Mouse (Mus musculus) neural tube, embryonic 15.5 days (tissue): ENCODE data around the gene Gad2. TPM values are rescaled to one million over a fixed set of nuclear protein-coding genes. Genes with fewer than 3 reads are reported as not detected.
"Not testable (repeated sequence)": the region's sequence is repeated elsewhere in the genome, so short reads cannot be mapped to it uniquely, and the experiment has no call there.

Experiments
- ATAC-seq: fragments of 200-750 bp; cut with Nextera tagmentation; 2 replicates; pipeline ENCODE4 v1.8.0; 2017; ENCODE audit warnings: mild to moderate bottlenecking, moderate TSS enrichment, moderate library complexity; ENCODE audit not compliant: low FRiP score
- H3K27ac ChIP-seq: fragments of 300-500 bp; sonication (generic); replicated peaks from 2 replicates; pipeline ENCODE4 v1.5.1; 2015; ENCODE audit warnings: mild to moderate bottlenecking, inconsistent platforms
- H3K27me3 ChIP-seq: fragments of 300-500 bp; sonication (generic); replicated peaks from 2 replicates; pipeline ENCODE4 v1.6.1; 2015; ENCODE audit warnings: inconsistent platforms
- H3K36me3 ChIP-seq: fragments of 300-500 bp; sonication (generic); 2 replicates; pipeline ENCODE4 v1.6.1; 2015; ENCODE audit warnings: inconsistent platforms
- H3K4me1 ChIP-seq: fragments of 300-500 bp; sonication (generic); 2 replicates; pipeline ENCODE4 v1.6.1; 2015; ENCODE audit warnings: inconsistent platforms
- H3K4me2 ChIP-seq: fragments of 300-500 bp; sonication (generic); 2 replicates; pipeline ENCODE4 v1.6.1; 2015; ENCODE audit warnings: inconsistent platforms, mild to moderate bottlenecking, moderate library complexity
- H3K4me3 ChIP-seq: fragments of 300-500 bp; sonication (generic); replicated peaks from 2 replicates; pipeline ENCODE4 v1.5.1; 2015; ENCODE audit warnings: mild to moderate bottlenecking, inconsistent platforms
- H3K9ac ChIP-seq: fragments of 300-500 bp; sonication (generic); replicated peaks from 2 replicates; pipeline ENCODE4 v1.6.1; 2015; ENCODE audit warnings: mild to moderate bottlenecking, inconsistent platforms
- H3K9me3 ChIP-seq: fragments of 300-500 bp; sonication (generic); replicated peaks from 2 replicates; pipeline ENCODE4 v1.6.1; 2016; ENCODE audit warnings: inconsistent platforms
- WGBS: fragments of 180-500 bp; shearing (Covaris S2); methylation state at CpG from one replicate; pipeline ENCODE4 v1.1.7; 2015; ENCODE audit warnings: mixed read lengths; 5-methylcytosine and 5-hydroxymethylcytosine counted together
- polyA plus RNA-seq: library from polyadenylated mRNA; unstranded; fragments of >200 nt; fragmentation: Nextera tagmentation; extraction: Ambion mirVana; gene quantifications from 2 replicates; pipeline ENCODE4 v1.2.1, GENCODE M21; 2015

Gene Gad2
- 28.2 and 35.7 TPM in 2 replicates for polyA plus RNA-seq

DNA sequence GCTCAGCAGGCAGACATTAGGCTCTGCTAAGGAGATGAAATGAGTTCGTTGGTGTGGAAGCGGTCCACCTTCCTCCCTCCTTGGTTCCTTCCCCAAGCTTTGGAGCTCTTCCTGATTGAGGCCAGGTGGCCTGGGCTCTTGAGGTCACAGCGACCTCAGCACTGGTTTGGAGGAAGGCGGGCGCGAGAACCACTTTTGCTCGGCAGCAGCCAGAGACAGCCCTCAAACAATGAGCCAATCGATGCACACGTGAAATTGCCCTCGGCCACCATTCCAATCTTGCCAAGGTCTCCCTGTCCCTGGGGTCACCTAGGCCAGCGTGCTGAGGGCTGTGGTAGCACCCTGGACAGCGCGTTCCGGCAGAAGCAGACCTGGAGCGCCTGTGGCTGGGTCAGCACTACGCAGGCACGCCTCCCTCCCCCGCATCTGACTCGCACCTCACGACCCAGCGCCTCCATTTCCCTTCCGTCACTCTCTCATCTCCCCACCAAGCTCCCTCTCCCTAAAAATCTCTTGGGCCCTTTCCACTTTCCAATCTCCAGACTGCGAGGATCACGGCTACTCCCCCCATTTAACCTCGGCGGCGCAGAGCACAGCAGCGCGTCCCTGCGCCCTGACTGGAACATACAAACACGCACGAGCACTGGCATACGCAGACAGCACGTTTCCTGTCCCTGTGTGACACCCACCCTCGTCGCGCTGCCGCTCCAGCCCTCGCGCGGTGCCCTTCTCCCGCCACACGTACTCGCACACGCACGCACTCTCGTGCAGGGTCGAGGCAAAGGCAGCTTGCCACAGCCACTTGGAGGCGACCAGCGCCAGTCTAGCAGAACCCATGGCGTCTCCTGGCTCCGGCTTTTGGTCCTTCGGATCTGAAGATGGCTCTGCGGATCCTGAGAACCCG, at the start of gene Gad2:
Gene Gad2 (plus strand): TSS at position 378 of the 904 bp plus-strand sequence.
- Histone ChIP-seq H3K9me3 (no peaks in the 10 kb centered on the region), H3K4me3 (peak within 1 kb of the TSS; percentile 52), H3K4me1 (peaks cover 42% of the 10 kb centered on the region), H3K9ac (peak within 1 kb of the TSS; percentile 56), H3K27ac (peak within 1 kb of the TSS; percentile 93), H3K4me2 (peak within 1 kb of the TSS; percentile 79), H3K36me3 (no peaks in the 10 kb centered on the region), H3K27me3 (peaks cover 51% of the 10 kb centered on the region)
- under 1% methylated on average over 55 of the region's 55 CpGs for WGBS
- peak; percentile 78 for ATAC-seq

DNA sequence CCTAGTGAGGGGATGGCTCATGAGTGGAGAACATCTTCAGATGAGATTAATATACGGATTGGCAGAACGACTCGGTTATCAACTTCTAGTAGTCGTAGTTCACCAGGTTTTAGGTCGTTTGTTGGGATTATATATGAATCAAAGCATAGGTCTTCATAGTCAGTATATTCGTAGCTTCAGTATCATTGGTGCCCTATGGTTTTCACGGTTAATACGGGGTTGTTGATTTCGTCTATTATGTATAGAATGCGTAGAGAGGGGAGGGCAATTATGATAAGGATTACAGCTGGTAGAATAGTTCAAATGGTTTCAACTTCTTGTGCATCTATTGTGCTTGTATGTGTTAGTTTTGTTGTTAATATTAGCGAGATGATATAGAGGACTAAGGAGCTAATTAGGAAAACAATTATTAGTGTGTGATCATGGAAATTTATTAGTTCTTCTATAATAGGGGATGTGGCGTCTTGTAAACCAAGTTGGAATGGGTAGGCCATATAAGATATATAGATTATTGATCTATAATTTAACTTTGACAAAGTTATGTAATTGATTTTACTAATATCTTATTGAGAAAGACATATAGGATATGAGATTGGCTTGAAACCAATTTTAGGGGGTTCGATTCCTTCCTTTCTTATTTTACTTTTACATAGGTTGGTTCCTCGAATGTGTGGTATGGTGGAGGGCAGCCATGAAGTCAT, 34.4 kb upstream of the Gad2 start:
- H3K9me3 ChIP-seq, H3K27me3 ChIP-seq, H3K4me2 ChIP-seq, H3K9ac ChIP-seq, H3K36me3 ChIP-seq, H3K4me1 ChIP-seq, H3K27ac ChIP-seq, H3K4me3 ChIP-seq: not testable (repeated sequence)
- 90% methylated on average over 14 of the region's 14 CpGs for WGBS
- ATAC-seq, result peak; percentile 85

DNA sequence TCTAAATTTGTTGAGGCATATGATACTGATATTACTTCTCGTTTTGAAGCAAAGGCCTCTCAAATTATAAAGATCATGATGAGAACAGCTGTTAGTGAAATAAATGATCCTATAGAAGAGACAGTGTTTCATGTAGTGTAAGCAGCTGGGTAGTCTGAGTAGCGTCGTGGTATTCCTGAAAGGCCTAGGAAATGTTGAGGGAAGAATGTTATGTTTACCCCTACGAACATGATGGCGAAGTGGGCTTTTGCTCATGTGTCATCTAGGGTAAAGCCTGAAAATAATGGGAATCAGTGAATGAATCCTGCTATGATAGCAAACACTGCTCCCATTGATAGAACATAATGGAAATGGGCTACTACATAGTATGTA, 33.8 kb upstream of the Gad2 start:
- peak; percentile 54 for ATAC-seq
- H3K36me3 ChIP-seq, H3K9ac ChIP-seq, H3K4me3 ChIP-seq, H3K27ac ChIP-seq, H3K9me3 ChIP-seq, H3K4me1 ChIP-seq, H3K27me3 ChIP-seq, H3K4me2 ChIP-seq: not testable (repeated sequence)
- 91% methylated on average over 5 of the region's 5 CpGs for WGBS

DNA sequence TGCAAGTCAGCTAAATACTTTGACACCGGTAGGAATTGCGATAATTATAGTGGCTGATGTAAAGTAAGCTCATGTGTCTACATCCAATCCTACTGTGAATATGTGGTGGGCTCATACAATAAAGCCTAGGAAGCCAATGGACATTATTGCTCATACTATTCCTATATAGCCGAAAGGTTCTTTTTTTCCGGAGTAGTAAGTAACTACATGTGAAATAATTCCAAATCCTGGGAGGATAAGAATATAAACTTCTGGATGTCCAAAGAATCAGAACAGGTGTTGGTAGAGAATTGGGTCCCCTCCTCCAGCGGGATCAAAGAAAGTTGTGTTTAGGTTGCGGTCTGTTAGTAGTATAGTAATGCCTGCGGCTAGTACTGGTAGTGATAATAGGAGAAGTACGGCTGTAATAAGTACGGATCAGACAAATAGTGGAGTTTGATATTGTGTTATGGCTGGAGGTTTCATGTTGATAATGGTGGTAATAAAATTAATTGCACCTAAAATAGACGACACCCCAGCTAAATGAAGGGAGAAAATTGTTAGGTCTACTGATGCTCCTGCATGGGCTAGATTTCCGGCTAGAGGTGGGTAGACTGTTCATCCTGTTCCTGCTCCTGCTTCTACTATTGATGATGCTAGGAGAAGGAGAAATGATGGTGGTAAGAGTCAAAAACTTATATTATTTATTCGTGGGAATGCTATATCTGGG, 33.2 kb upstream of the Gad2 start:
- H3K27ac ChIP-seq, H3K27me3 ChIP-seq, H3K4me1 ChIP-seq, H3K4me2 ChIP-seq, H3K9ac ChIP-seq, H3K36me3 ChIP-seq, H3K9me3 ChIP-seq, H3K4me3 ChIP-seq: not testable (repeated sequence)
- 72% methylated on average over 12 of the region's 12 CpGs for WGBS
- peak; percentile 95 for ATAC-seq

DNA sequence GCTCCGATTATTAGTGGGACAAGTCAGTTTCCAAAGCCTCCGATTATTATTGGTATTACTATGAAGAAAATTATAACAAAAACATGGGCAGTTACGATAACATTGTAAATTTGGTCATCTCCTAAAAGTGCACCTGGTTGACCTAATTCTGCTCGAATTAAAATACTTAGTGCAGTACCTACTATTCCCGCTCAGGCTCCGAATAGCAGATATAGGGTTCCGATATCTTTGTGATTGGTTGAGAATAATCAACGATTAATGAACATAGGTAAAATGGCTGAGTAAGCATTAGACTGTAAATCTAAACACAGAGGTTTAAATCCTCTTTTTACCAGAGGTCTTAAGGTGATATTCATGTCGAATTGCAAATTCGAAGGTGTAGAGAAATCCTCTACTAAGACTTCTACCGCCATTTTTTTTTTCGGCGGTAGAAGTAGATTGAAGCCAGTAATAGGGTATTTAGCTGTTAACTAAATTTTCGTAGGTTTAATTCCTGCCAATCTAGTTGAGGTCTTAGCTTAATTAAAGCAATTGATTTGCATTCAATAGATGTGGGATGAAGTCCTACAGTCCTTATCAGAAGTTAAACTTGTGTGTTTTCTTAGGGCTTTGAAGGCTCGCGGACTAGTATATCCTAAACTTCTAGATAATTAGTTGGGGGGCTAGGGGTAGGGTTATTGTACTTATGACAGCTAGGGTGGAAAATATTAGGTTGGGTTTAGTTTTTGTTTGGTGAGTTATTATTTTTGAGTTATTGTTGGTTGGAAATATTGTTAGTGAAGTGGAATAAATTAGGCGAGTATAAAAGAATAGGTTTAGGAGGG, 32.4 kb upstream of the Gad2 start:
- peak; percentile 91 for ATAC-seq

DNA sequence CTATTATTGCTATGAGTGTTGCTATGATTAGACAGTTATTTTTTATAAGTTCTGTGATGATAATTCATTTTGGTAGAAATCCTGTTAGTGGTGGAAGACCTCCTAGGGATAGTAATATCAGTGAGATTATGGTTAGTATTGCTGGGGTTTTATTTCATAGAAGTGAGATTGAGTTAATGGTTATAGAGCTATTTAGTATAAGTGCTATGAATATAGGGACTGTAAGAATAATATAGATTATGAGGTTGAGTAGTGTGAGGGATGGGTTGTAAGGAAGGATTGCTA, 31.9 kb upstream of the Gad2 start:
- H3K27me3 ChIP-seq, result no peaks in the 10 kb centered on the region
- no peak overlapping the region for H3K9ac ChIP-seq
- H3K27ac ChIP-seq, result no peak overlapping the region
- H3K4me2 ChIP-seq, result no peak overlapping the region
- H3K36me3 ChIP-seq, result no peaks in the 10 kb centered on the region
- ATAC-seq, result no peak
- no peak overlapping the region for H3K4me3 ChIP-seq
- H3K9me3 ChIP-seq, result no peaks in the 10 kb centered on the region
- no peaks in the 10 kb centered on the region for H3K4me1 ChIP-seq

More for the DNA sequence above, 32.4 kb upstream of the Gad2 start:
- not testable (repeated sequence) for H3K9me3 ChIP-seq, H3K9ac ChIP-seq, H3K27me3 ChIP-seq, H3K4me1 ChIP-seq, H3K27ac ChIP-seq, H3K4me2 ChIP-seq, H3K36me3 ChIP-seq, H3K4me3 ChIP-seq
- 92% methylated on average over 16 of the region's 17 CpGs for WGBS

DNA sequence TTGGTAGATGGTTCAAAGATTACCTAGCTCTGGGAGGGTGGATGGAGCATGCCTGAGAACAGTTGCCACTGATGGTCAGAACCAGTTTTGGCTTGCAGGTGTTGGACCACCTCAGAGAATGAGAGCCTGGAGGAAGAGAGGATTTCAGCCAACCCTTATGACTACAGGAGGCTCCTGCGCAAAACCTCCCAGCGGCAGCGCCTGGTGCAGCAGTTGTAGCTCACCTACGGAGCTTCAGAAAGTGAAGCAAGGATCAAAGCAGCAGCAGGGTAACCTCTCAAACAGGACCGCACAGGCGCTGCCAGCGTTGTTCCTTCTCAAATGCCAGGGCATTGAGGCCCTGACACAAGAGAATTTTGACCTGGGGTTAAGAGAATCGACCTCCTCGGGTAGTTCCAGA, 4.1 kb upstream of the Gad2 start:
- no peak overlapping the region for H3K9ac ChIP-seq
- H3K4me3 ChIP-seq, result no peak overlapping the region
- 5% methylated on average over 9 of the region's 9 CpGs for WGBS
- H3K27me3 ChIP-seq, result peaks cover 31% of the 10 kb centered on the region
- H3K9me3 ChIP-seq, result no peaks in the 10 kb centered on the region
- H3K27ac ChIP-seq, result no peak overlapping the region
- no peak overlapping the region for H3K4me2 ChIP-seq
- peaks cover 32% of the 10 kb centered on the region for H3K4me1 ChIP-seq
- ATAC-seq, result no peak
- H3K36me3 ChIP-seq, result no peaks in the 10 kb centered on the region

DNA sequence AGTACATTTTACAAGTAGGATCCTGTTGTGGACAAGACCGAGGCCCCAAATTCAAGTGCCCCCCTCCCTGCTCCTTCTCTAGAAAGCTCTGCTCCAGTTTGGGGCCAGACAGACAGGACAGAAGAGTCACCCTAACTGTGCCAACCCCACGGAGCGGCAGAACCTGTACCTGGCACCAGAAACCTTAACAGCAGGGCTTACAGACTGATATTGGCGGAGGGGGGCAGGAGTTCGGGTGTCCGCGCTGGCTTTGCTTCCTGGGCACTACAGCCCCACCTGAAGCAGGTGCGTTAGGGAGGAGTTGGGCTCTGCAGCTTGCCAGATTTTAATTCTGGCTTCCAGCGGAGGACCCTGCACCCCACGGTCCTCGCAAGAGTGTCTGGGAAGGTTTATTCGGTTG, 2.6 kb upstream of the Gad2 start:
- Histone ChIP-seq H3K27me3 (peaks cover 37% of the 10 kb centered on the region), H3K9ac (0 out of 2 replicates have a peak overlapping the region, but pooled peaks have one; percentile 3)
- no peak for ATAC-seq

DNA sequence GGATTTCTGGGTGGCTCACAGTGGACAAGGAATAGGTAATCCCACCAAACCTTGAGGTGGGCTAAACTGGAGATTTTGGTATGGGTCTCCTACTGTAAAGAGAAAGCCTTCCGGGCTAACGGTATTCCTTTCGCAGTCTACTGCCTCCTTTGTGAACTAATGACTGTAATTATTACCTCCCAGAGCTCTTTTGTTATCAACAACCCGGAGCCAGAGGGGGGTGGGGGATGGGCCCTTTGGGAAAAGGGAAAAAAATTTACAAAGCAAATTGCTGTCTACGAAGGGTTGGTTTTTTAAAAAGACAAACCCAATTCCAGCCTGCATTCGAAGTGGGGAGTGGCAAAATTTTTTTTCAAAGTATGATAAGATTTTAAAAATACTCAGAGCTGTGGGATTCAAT, 2.0 kb upstream of the Gad2 start:
- Histone ChIP-seq H3K9ac (0 out of 2 replicates have a peak overlapping the region, but pooled peaks have one; percentile 3), H3K36me3 (no peaks in the 10 kb centered on the region), H3K4me2 (peak overlapping the region; percentile 79), H3K4me1 (peaks cover 42% of the 10 kb centered on the region), H3K4me3 (peak overlapping the region; percentile 17; the same call in 1 of the 2 replicates), H3K27me3 (peaks cover 37% of the 10 kb centered on the region), H3K27ac (peak overlapping the region; percentile 93), H3K9me3 (no peaks in the 10 kb centered on the region)
- no peak for ATAC-seq
- 0% methylated on average over 6 of the region's 6 CpGs for WGBS

More for the DNA sequence above, 2.6 kb upstream of the Gad2 start:
- peaks cover 42% of the 10 kb centered on the region for H3K4me1 ChIP-seq
- peak overlapping the region; percentile 17; the same call in 1 of the 2 replicates for H3K4me3 ChIP-seq
- WGBS, result 3% methylated on average over 12 of the region's 12 CpGs
- peak overlapping the region; percentile 93 for H3K27ac ChIP-seq
- no peaks in the 10 kb centered on the region for H3K9me3 ChIP-seq
- H3K36me3 ChIP-seq, result no peaks in the 10 kb centered on the region
- H3K4me2 ChIP-seq, result peak overlapping the region; percentile 79

DNA sequence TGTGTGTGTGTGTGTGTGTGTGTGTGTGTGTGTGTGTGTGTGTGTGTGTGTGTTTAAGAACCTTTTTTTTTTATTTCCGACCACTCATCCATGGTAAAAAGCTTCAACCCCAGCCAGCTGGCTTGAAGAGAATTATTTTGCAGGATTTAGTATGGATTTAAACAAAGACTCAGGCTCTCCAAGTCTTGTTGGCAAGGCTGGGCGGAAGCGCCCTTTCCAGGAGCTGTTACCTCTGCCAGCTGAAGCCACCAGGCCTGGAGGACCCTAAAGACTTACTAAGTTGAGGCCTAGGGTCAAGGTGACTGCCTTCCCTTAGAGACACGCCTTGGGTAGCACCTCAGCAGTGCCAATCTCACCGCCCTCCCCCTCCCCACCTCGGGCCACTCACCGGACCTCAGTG, 1.5 kb upstream of the Gad2 start:
- no peak overlapping the region for H3K9ac ChIP-seq
- peak overlapping the region; percentile 79 for H3K4me2 ChIP-seq
- 3% methylated on average over 7 of the region's 7 CpGs for WGBS
- H3K36me3 ChIP-seq, result no peaks in the 10 kb centered on the region
- no peaks in the 10 kb centered on the region for H3K9me3 ChIP-seq
- H3K27me3 ChIP-seq, result peaks cover 41% of the 10 kb centered on the region
- no peak for ATAC-seq
- peaks cover 42% of the 10 kb centered on the region for H3K4me1 ChIP-seq
- H3K4me3 ChIP-seq, result peak overlapping the region; percentile 52; the same call in 1 of the 2 replicates
- peak overlapping the region; percentile 93 for H3K27ac ChIP-seq
